Mouse (Mus musculus): ENCODE measurements around the gene Myt1.
A peak's percentile ranks its signal among the peaks of the same experiment; 100 is the strongest.

DNA sequence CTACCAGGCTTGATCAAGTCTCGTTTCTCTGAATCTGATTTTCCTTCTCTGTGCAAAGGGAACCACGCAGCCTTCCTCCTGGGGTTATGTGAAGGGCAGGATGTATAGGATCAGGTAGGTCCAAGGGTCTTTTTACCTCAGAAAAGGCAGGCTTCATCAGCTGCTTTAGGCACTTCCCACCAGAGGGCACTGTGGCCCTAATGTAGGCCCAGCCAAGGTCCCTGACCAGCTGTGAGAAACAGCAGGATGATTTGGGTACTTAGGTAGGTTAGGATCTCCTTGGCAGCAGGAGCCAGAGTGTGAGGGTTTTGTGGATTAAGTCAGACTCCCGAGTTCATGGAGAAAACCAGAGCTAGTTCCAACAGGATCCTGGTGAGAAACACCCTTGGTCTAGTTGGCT lies 40.9 kb upstream of the Myt1 start:
- TF ChIP-seq CTCF (IDR thresholded peaks at IDR 0.05; ENCODE audit: borderline replicate concordance, control insufficient read depth, extremely low read depth, insufficient read depth, low read length, poor library complexity) (peak; percentile 29; the same call in 1 of the 2 replicates), POLR2A (IDR thresholded peaks at IDR 0.05; ENCODE audit: control insufficient read depth, extremely low read depth, insufficient read depth, low read length, poor library complexity) (no peak)
